Mouse (Mus musculus) B cell, adult 2 months (primary cell): ENCODE measurements around the gene Tstd1.

Source experiments
- DNase-seq, 2 experiments: peaks; one replicate each; pipeline ENCODE4 v3.0.0; 2022

Tstd1 gene

GRCm38 (mm10) chr1:171419291-171419882 is 715 bp downstream of the Tstd1 start:
- DNase-seq, result no peak

- DNase-seq, result no peak
These were observed 1.2 kb downstream of the Tstd1 start for GRCm38 (mm10) chr1:171419905-171420304.

- DNase-seq, result no peak
These were observed 3.9 kb downstream of the Tstd1 start for GRCm38 (mm10) chr1:171422504-171423095.

GRCm38 (mm10) chr1:171424638-171425037 is 6.0 kb downstream of the Tstd1 start:
- no peak for DNase-seq

- no peak for DNase-seq
These were observed 6.5 kb downstream of the Tstd1 start for GRCm38 (mm10) chr1:171425126-171425525.

- DNase-seq, result no peak
These were observed 13.5 kb downstream of the Tstd1 start for GRCm38 (mm10) chr1:171432158-171432557.

GRCm38 (mm10) chr1:171435288-171435814 is 16.7 kb downstream of the Tstd1 start:
- DNase-seq, result no peak

- DNase-seq, result no peak
These were observed 17.3 kb downstream of the Tstd1 start for GRCm38 (mm10) chr1:171435974-171436373.

- peak; percentile 83 to 86 for DNase-seq
These were observed 18.8 kb downstream of the Tstd1 start, which contains the start of gene F11r for GRCm38 (mm10) chr1:171437264-171438013. TSS of gene F11r (plus strand) at chr1:171437535.

GRCm38 (mm10) chr1:171438014-171438670 is 19.5 kb downstream of the Tstd1 start:
- DNase-seq, result no peak

- no peak for DNase-seq
These were observed 20.4 kb downstream of the Tstd1 start for GRCm38 (mm10) chr1:171439072-171439471.

GRCm38 (mm10) chr1:171440025-171440725 is 21.5 kb downstream of the Tstd1 start:
- no peak for DNase-seq

GRCm38 (mm10) chr1:171441466-171442412 is 23.1 kb downstream of the Tstd1 start:
- DNase-seq, result peak; percentile 29 to 37

- DNase-seq, result no peak
These were observed 23.7 kb downstream of the Tstd1 start for GRCm38 (mm10) chr1:171442413-171442760.

- no peak for DNase-seq
These were observed 26.4 kb downstream of the Tstd1 start for GRCm38 (mm10) chr1:171445050-171445449.

- no peak for DNase-seq
These were observed 28.2 kb downstream of the Tstd1 start for GRCm38 (mm10) chr1:171446854-171447253.

GRCm38 (mm10) chr1:171447692-171448091 is 29.0 kb downstream of the Tstd1 start:
- no peak for DNase-seq

GRCm38 (mm10) chr1:171450062-171450461 is 31.4 kb downstream of the Tstd1 start:
- DNase-seq, result no peak

GRCm38 (mm10) chr1:171451001-171451400 is 32.3 kb downstream of the Tstd1 start:
- no peak for DNase-seq

GRCm38 (mm10) chr1:171452522-171452921 is 33.9 kb downstream of the Tstd1 start:
- no peak for DNase-seq

GRCm38 (mm10) chr1:171452923-171453322 is 34.3 kb downstream of the Tstd1 start:
- DNase-seq, result no peak

- DNase-seq, result no peak
These were observed 36.3 kb downstream of the Tstd1 start for GRCm38 (mm10) chr1:171454926-171455325.
